In genomic region chr1:88668353-88668752, GRCm38 (mm10) we compare ENCODE assay signal across 12 mouse cellular contexts. TPM values are rescaled to one million over a fixed set of nuclear protein-coding genes. Genes with fewer than 3 reads are reported as not detected.
DNase-seq lines count a peak whose midpoint lies in the region; ATAC-seq lines count a peak whose summit lies in the region.
"Had no signal": no experiment of that assay in that cellular context is flagged by ENCODE, and none has a peak within 500 bp of the region (broad histone marks: within the 10 kb centered on the region; RNA-seq: fewer than 3 reads in every experiment).

No protein-coding gene starts in this region.

- no peaks in the 10 kb centered on the region for H3K36me3 ChIP-seq in heart, embryonic 14.5 days (ENCODE audit: control insufficient read depth, insufficient read depth, low read length)
- H3K36me3 ChIP-seq in hindbrain, embryonic 12.5 days = no peaks in the 10 kb centered on the region
- H3K36me3 ChIP-seq in neural tube, embryonic 13.5 days = no peaks in the 10 kb centered on the region
- H3K36me3 ChIP-seq: liver, embryonic 12.5 days; stomach, embryonic 15.5 days had no signal

- no peak overlapping the region for H3K4me3 ChIP-seq in heart, embryonic 14.5 days (ENCODE audit: control insufficient read depth in 1 of 2, insufficient read depth in 1 of 2, low read depth in 1 of 2, low read length in 2 of 2)
- no peak overlapping the region for H3K4me3 ChIP-seq in hindbrain, embryonic 12.5 days
- H3K4me3 ChIP-seq in neural tube, embryonic 13.5 days = no peak overlapping the region
- H3K4me3 ChIP-seq: liver, embryonic 12.5 days; stomach, embryonic 15.5 days had no signal

- intact Hi-C loops in heart, postnatal 14 days (cut with DNase I) = no loop called here

- H3K27ac ChIP-seq in heart, embryonic 14.5 days (replicated peaks in 1 of 2; ENCODE audit: control insufficient read depth in 1 of 2, insufficient read depth in 1 of 2, low read depth in 2 of 2, low read length in 2 of 2) = no peak overlapping the region
- no peak overlapping the region for H3K27ac ChIP-seq in hindbrain, embryonic 12.5 days
- H3K27ac ChIP-seq in neural tube, embryonic 13.5 days (replicated peaks) = 0 out of 2 replicates have a peak overlapping the region, but pooled peaks have one; percentile 13
- H3K27ac ChIP-seq: liver, embryonic 12.5 days; stomach, embryonic 15.5 days had no signal

- H3K27me3 ChIP-seq in heart, embryonic 14.5 days (ENCODE audit: control insufficient read depth, insufficient read depth, low read length) = no peaks in the 10 kb centered on the region
- peaks cover 3% of the 10 kb centered on the region; the same call in 1 of the 2 replicates for H3K27me3 ChIP-seq in hindbrain, embryonic 12.5 days
- H3K27me3 ChIP-seq in neural tube, embryonic 13.5 days = no peaks in the 10 kb centered on the region
- H3K27me3 ChIP-seq: liver, embryonic 12.5 days; stomach, embryonic 15.5 days had no signal

- WGBS in heart, embryonic 14.5 days = 12% methylated on average over 7 of the region's 7 CpGs
- 5% methylated on average over 7 of the region's 7 CpGs for WGBS in hindbrain, embryonic 12.5 days
- under 1% methylated on average over 7 of the region's 7 CpGs for WGBS in neural tube, embryonic 13.5 days

- 0 out of 2 replicates have a peak overlapping the region, but pooled peaks have one; percentile 11 for H3K4me2 ChIP-seq in heart, embryonic 14.5 days (ENCODE audit: low read length)
- H3K4me2 ChIP-seq in hindbrain, embryonic 12.5 days (replicated peaks) = peak overlapping the region; percentile 21; the same call in 1 of the 2 replicates
- 0 out of 2 replicates have a peak overlapping the region, but pooled peaks have one; percentile 22 for H3K4me2 ChIP-seq in neural tube, embryonic 13.5 days
- H3K4me2 ChIP-seq: liver, embryonic 12.5 days; stomach, embryonic 15.5 days had no signal

- H3K9me3 ChIP-seq in heart, embryonic 14.5 days (ENCODE audit: control insufficient read depth, low read length) = no peaks in the 10 kb centered on the region
- no peaks in the 10 kb centered on the region for H3K9me3 ChIP-seq in hindbrain, embryonic 12.5 days (replicated peaks)
- H3K9me3 ChIP-seq in neural tube, embryonic 13.5 days = no peaks in the 10 kb centered on the region
- H3K9me3 ChIP-seq: liver, embryonic 12.5 days; stomach, embryonic 15.5 days had no signal

- no peak for DNase-seq in heart, postnatal 14 days
- DNase-seq in embryo, embryonic 10.5 days (ENCODE audit: low spot score) = peak; percentile 66
- DNase-seq in layer of hippocampus, postnatal 14 days (ENCODE audit: low spot score in 2 of 2) = no peak
- DNase-seq in kidney, postnatal 14 days = no peak
- no peak for DNase-seq in left cerebral cortex, adult 11 months (ENCODE audit: low spot score)
- DNase-seq: kidney, adult 18-20 months had no signal

- H3K4me1 ChIP-seq in heart, embryonic 14.5 days (ENCODE audit: control insufficient read depth in 2 of 2, insufficient read depth in 2 of 2, low read length in 2 of 2) = peaks cover 3 to 13% of the 10 kb centered on the region in 2 experiments; a peak in 3 of 4 replicates
- peaks cover 24% of the 10 kb centered on the region for H3K4me1 ChIP-seq in hindbrain, embryonic 12.5 days
- peaks cover 23% of the 10 kb centered on the region for H3K4me1 ChIP-seq in neural tube, embryonic 13.5 days (replicated peaks)
- H3K4me1 ChIP-seq: liver, embryonic 12.5 days had no signal

- no peak overlapping the region for H3K9ac ChIP-seq in heart, embryonic 14.5 days (ENCODE audit: low read length)
- no peak overlapping the region for H3K9ac ChIP-seq in hindbrain, embryonic 12.5 days
- H3K9ac ChIP-seq in neural tube, embryonic 13.5 days = no peak overlapping the region
- H3K9ac ChIP-seq: liver, embryonic 12.5 days; stomach, embryonic 15.5 days had no signal

- ATAC-seq in heart, embryonic 14.5 days (ENCODE audit: insufficient number of reproducible peaks, insufficient read depth, low FRiP score, low read depth) = no peak
- peak; percentile 29; the same call in 1 of the 2 replicates for ATAC-seq in hindbrain, embryonic 12.5 days (ENCODE audit: low FRiP score)
- ATAC-seq in neural tube, embryonic 13.5 days (ENCODE audit: low read depth) = no peak
- ATAC-seq: CD4-positive, CD25-positive, alpha-beta regulatory T cell, adult 4 months; liver, embryonic 12.5 days had no signal

RNA-seq across cellular contexts. Expression of gene Arl4c, which starts 33.7 kb away (rescaled TPM):
- polyA plus RNA-seq in heart, embryonic 14.5 days (2014; fragmentation: Nextera tagmentation; extraction: Ambion mirVana) = 3.1 and 4.4 TPM in 2 replicates
- 1 to 10 TPM; 7.8 to 8.8 TPM for total RNA-seq in heart, postnatal 14 days (2021)
- 49.4 and 49.8 TPM in 2 replicates for polyA plus RNA-seq in hindbrain, embryonic 12.5 days (2016; fragmentation: Nextera tagmentation; extraction: Ambion mirVana)
- 38.3 and 39.2 TPM in 2 replicates for polyA plus RNA-seq in neural tube, embryonic 13.5 days (2015; fragmentation: Nextera tagmentation; extraction: Ambion mirVana)
- 10 to 100 TPM; 32.4 to 34.2 TPM for total RNA-seq in layer of hippocampus, postnatal 14 days (2021)
